Mouse (Mus musculus): ENCODE data around the gene Msrb2.

DNA sequence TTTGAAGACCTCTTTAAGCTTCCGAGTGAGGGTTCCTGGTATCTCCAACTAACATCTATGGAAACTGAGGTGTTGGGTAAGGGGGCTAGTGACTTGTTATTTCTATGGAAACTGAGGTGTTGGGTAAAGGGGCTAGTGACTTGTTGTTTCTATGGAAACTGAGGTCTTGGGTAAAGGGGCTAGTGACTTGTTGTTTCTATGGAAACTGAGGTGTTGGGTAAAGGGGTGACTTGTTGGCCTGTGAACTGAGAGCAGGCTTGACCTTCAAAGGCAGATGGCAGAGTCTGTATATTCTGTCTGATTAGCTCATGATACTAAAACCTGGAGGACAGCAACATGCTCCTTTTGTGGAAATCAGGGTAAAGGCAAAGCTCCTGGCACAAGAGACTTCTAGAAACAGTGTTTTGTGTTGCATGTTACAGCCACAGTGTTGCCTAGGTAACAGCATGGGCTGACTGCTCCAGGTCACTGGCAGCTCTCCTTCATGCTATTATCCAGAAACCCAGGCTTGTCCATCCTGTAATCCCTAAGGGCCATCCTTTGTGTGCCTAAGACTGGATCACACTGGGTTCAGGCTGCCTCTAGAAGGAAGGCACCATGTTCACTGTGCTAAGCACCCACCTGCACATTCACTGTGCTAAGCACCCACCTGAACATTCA, 48.6 kb downstream of the Msrb2 start:
- TF ChIP-seq CTCF (IDR thresholded peaks at IDR 0.05; ENCODE audit: low read depth, low read length) (no peak), POLR2A (IDR thresholded peaks at IDR 0.05; ENCODE audit: extremely low read depth, insufficient read depth, low read length) (no peak)
